Comparison of ENCODE assay signal across 8 mouse cellular contexts in the genomic region with DNA sequence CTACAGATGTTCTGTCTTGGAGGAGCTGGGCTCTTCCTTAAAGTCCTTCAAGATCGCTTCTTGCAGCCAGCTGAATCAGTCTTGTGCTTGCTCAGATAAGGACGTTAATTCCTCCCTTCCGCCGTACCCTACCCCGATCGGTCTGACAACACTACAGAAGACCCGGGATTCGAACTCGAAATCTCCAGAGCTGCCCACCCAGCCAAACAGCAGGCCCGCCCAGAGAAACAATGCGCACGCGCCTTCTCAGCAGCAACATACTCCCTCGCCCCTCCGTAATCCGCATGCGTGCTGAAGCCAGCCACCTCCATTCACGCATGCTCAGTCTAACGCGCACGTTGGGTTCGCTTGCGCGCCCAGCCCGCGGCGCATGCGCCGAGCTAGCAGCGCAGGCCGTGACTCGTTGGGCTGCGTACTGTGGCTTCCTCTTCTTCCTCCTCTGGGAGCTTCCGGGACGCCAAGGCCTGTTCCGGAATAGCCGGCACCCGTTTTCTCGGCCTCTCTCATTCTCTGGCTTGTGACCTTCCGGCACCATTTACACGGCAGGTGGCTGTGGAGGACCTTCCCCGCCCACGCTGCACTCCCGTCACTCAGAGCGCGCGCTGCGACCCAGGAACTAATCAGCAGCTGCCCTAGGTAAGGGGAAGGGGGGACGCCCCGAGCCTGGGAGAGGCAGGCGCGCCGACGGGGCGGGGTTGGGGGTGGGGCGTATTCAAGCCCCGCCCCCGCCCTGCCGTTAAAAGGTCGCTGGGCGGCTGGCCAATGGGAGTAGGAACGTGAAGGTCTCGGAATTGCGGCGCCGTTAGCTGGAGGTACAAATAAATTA. TPM values are rescaled to one million over a fixed set of nuclear protein-coding genes. Genes with fewer than 3 reads are reported as not detected.
DNase-seq lines count a peak whose midpoint lies in the region; ATAC-seq and TF ChIP-seq lines count a peak whose summit lies in the region.

A gene (plus strand): TSS at position 364 of the 826 bp plus-strand sequence.

- intact Hi-C loops in heart, postnatal 10 days (cut with DNase I): loop anchor here (10.0 kb wide), 1 partner anchor 265 kb away; a partner anchor contains a TSS

- no peaks in the 10 kb centered on the region for H3K9me3 ChIP-seq in ES-Bruce4 (replicated peaks; ENCODE audit: control insufficient read depth, insufficient read depth, low read length, poor library complexity, severe bottlenecking)
- H3K9me3 ChIP-seq in forebrain, embryonic 13.5 days (replicated peaks): no peaks in the 10 kb centered on the region
- no peaks in the 10 kb centered on the region for H3K9me3 ChIP-seq in neural tube, embryonic 15.5 days (replicated peaks)

- peak; percentile 98 to 99 for DNase-seq in heart, postnatal 10 days
- peak; percentile 97 for DNase-seq in layer of hippocampus, adult 11-12 months (ENCODE audit: low spot score)
- DNase-seq in lung, adult 18-20 months: peak; percentile 98
- peak; percentile 97 for DNase-seq in testis, postnatal 14 days (ENCODE audit: low spot score)

- TF ChIP-seq POLR2A in ES-Bruce4 (IDR thresholded peaks at IDR 0.05; ENCODE audit: insufficient read depth, low read length): peak; percentile 50

- H3K27me3 ChIP-seq in ES-Bruce4 (ENCODE audit: control insufficient read depth, insufficient read depth, low read length, poor library complexity, severe bottlenecking): no peaks in the 10 kb centered on the region
- H3K27me3 ChIP-seq in forebrain, embryonic 13.5 days: no peaks in the 10 kb centered on the region
- H3K27me3 ChIP-seq in neural tube, embryonic 15.5 days (replicated peaks): no peaks in the 10 kb centered on the region

- peak; percentile 93 for ATAC-seq in cerebellum, adult (ENCODE audit: insufficient number of reproducible peaks, low FRiP score, low TSS enrichment)
- peak; percentile 96 for ATAC-seq in forebrain, embryonic 13.5 days
- peak; percentile 97 for ATAC-seq in neural tube, embryonic 15.5 days (ENCODE audit: low FRiP score)

- TF ChIP-seq CTCF in ES-Bruce4 (IDR thresholded peaks at IDR 0.05; ENCODE audit: low read depth, low read length): no peak

- peak within 1 kb of the TSS; percentile 66 for H3K4me2 ChIP-seq in forebrain, embryonic 13.5 days
- peak within 1 kb of the TSS; percentile 60 for H3K4me2 ChIP-seq in neural tube, embryonic 15.5 days

- WGBS in forebrain, embryonic 13.5 days: 2% methylated on average over 66 of the region's 66 CpGs
- WGBS in neural tube, embryonic 15.5 days: 3% methylated on average over 64 of the region's 66 CpGs

- H3K27ac ChIP-seq in ES-Bruce4 (ENCODE audit: insufficient read depth, low read length): peak within 1 kb of the TSS; percentile 83
- H3K27ac ChIP-seq in forebrain, embryonic 13.5 days: peak within 1 kb of the TSS; percentile 94
- H3K27ac ChIP-seq in neural tube, embryonic 15.5 days (replicated peaks): peak within 1 kb of the TSS; percentile 94

- peak within 1 kb of the TSS; percentile 58 for H3K9ac ChIP-seq in ES-Bruce4 (ENCODE audit: low read depth, poor library complexity, severe bottlenecking)
- peak within 1 kb of the TSS; percentile 72 for H3K9ac ChIP-seq in forebrain, embryonic 13.5 days
- H3K9ac ChIP-seq in neural tube, embryonic 15.5 days (replicated peaks): peak within 1 kb of the TSS; percentile 53

- H3K36me3 ChIP-seq in ES-Bruce4 (ENCODE audit: control insufficient read depth, insufficient read depth, low read length, poor library complexity, severe bottlenecking): no peaks in the 10 kb centered on the region; the same call in 1 of the 2 replicates
- peaks cover 27% of the 10 kb centered on the region for H3K36me3 ChIP-seq in forebrain, embryonic 13.5 days (ENCODE audit: poor library complexity, severe bottlenecking)
- H3K36me3 ChIP-seq in neural tube, embryonic 15.5 days: peaks cover 13% of the 10 kb centered on the region

- no peak for TF ChIP-seq EP300 in ES-Bruce4 (IDR thresholded peaks at IDR 0.05; ENCODE audit: insufficient read depth, low read depth, low read length)

- no peaks in the 10 kb centered on the region for H3K4me1 ChIP-seq in ES-Bruce4 (ENCODE audit: control insufficient read depth, insufficient read depth, low read length)
- peaks cover 9% of the 10 kb centered on the region; the same call in 1 of the 2 replicates for H3K4me1 ChIP-seq in forebrain, embryonic 13.5 days
- H3K4me1 ChIP-seq in neural tube, embryonic 15.5 days: peaks cover 24% of the 10 kb centered on the region; the same call in 1 of the 2 replicates

- H3K4me3 ChIP-seq in ES-Bruce4 (ENCODE audit: low read depth, low read length): peak within 1 kb of the TSS; percentile 90
- peak within 1 kb of the TSS; percentile 57 for H3K4me3 ChIP-seq in forebrain, embryonic 13.5 days
- peak within 1 kb of the TSS; percentile 49 for H3K4me3 ChIP-seq in neural tube, embryonic 15.5 days (replicated peaks)

RNA-seq across cellular contexts. Expression of the gene that starts here (rescaled TPM):
- 25.5 and 37.9 TPM in 2 replicates for polyA plus RNA-seq in ES-Bruce4 (2011; ENCODE audit: insufficient read depth, insufficient read length, low read depth, missing spikeins)
- 25.7 and 30.4 TPM in 2 replicates for polyA plus RNA-seq in forebrain, embryonic 13.5 days (2015; fragmentation: Nextera tagmentation; extraction: Ambion mirVana)
- total RNA-seq in heart, postnatal 10 days (2021): 10 to 100 TPM; 12.8 to 14.9 TPM
- 34.4 and 38.3 TPM in 2 replicates for polyA plus RNA-seq in neural tube, embryonic 15.5 days (2015; fragmentation: Nextera tagmentation; extraction: Ambion mirVana)

Comparison
In these comparisons a context has a peak if more than half of its experiments do, and no peak if none do; other contexts are left out.
1. Peak in every context shown above with its lines: DNase-seq, ATAC-seq, H3K4me3 ChIP-seq and H3K27ac ChIP-seq.